Mouse (Mus musculus): ENCODE results near the gene Radil.

Radil gene

GRCm38 (mm10) chr5:142477346-142477745, 73.6 kb downstream of the Radil start:
- TF ChIP-seq GATA4 (IDR thresholded peaks at IDR 0.05; ENCODE audit: insufficient replicate concordance, low read length) = no peak

GRCm38 (mm10) chr5:142475669-142476068, 75.2 kb downstream of the Radil start:
- no peak for TF ChIP-seq GATA4 (IDR thresholded peaks at IDR 0.05; ENCODE audit: insufficient replicate concordance, low read length)

GRCm38 (mm10) chr5:142473696-142474095, 77.2 kb downstream of the Radil start:
- TF ChIP-seq GATA4 (IDR thresholded peaks at IDR 0.05; ENCODE audit: insufficient replicate concordance, low read length) = no peak

GRCm38 (mm10) chr5:142469796-142470195, 81.1 kb downstream of the Radil start:
- no peak for TF ChIP-seq GATA4 (IDR thresholded peaks at IDR 0.05; ENCODE audit: insufficient replicate concordance, low read length)

- TF ChIP-seq GATA4 (IDR thresholded peaks at IDR 0.05; ENCODE audit: insufficient replicate concordance, low read length) = no peak
Measured at GRCm38 (mm10) chr5:142468375-142468774, 82.5 kb downstream of the Radil start.

- no peak; the same call in 1 of the 2 replicates for TF ChIP-seq GATA4 (IDR thresholded peaks at IDR 0.05; ENCODE audit: insufficient replicate concordance, low read length)
Measured at GRCm38 (mm10) chr5:142463461-142464454, 87.1 kb downstream of the Radil start, which contains the start of gene Ap5z1. Gene Ap5z1, plus strand, starts transcription at chr5:142463944.

GRCm38 (mm10) chr5:142463011-142463410, 87.9 kb downstream of the Radil start:
- no peak for TF ChIP-seq GATA4 (IDR thresholded peaks at IDR 0.05; ENCODE audit: insufficient replicate concordance, low read length)

- no peak for TF ChIP-seq GATA4 (IDR thresholded peaks at IDR 0.05; ENCODE audit: insufficient replicate concordance, low read length)
Measured at GRCm38 (mm10) chr5:142462641-142462948, 88.3 kb downstream of the Radil start.

GRCm38 (mm10) chr5:142461942-142462640, 88.8 kb downstream of the Radil start:
- TF ChIP-seq GATA4 (IDR thresholded peaks at IDR 0.05; ENCODE audit: insufficient replicate concordance, low read length) = no peak

GRCm38 (mm10) chr5:142459834-142460233, 91.1 kb downstream of the Radil start:
- no peak for TF ChIP-seq GATA4 (IDR thresholded peaks at IDR 0.05; ENCODE audit: insufficient replicate concordance, low read length)

- TF ChIP-seq GATA4 (IDR thresholded peaks at IDR 0.05; ENCODE audit: insufficient replicate concordance, low read length) = no peak
Measured at GRCm38 (mm10) chr5:142458791-142459557, 91.9 kb downstream of the Radil start.

GRCm38 (mm10) chr5:142457345-142457744, 93.6 kb downstream of the Radil start:
- no peak for TF ChIP-seq GATA4 (IDR thresholded peaks at IDR 0.05; ENCODE audit: insufficient replicate concordance, low read length)

- no peak for TF ChIP-seq GATA4 (IDR thresholded peaks at IDR 0.05; ENCODE audit: insufficient replicate concordance, low read length)
Measured at GRCm38 (mm10) chr5:142456318-142456717, 94.6 kb downstream of the Radil start.

GRCm38 (mm10) chr5:142453742-142454141, 97.2 kb downstream of the Radil start:
- no peak for TF ChIP-seq GATA4 (IDR thresholded peaks at IDR 0.05; ENCODE audit: insufficient replicate concordance, low read length)

GRCm38 (mm10) chr5:142451759-142452158, 99.1 kb downstream of the Radil start:
- no peak for TF ChIP-seq GATA4 (IDR thresholded peaks at IDR 0.05; ENCODE audit: insufficient replicate concordance, low read length)
